Mouse (Mus musculus) ovary, postnatal 10 days (tissue): ENCODE results near the gene Zmat5.
A peak's percentile ranks its signal among the peaks of the same experiment; 100 is the strongest.

Experiments
- DNase-seq: peaks from one replicate; pipeline ENCODE4 v3.0.0; 2022; ENCODE audit warnings: low spot score

Zmat5 gene

DNA sequence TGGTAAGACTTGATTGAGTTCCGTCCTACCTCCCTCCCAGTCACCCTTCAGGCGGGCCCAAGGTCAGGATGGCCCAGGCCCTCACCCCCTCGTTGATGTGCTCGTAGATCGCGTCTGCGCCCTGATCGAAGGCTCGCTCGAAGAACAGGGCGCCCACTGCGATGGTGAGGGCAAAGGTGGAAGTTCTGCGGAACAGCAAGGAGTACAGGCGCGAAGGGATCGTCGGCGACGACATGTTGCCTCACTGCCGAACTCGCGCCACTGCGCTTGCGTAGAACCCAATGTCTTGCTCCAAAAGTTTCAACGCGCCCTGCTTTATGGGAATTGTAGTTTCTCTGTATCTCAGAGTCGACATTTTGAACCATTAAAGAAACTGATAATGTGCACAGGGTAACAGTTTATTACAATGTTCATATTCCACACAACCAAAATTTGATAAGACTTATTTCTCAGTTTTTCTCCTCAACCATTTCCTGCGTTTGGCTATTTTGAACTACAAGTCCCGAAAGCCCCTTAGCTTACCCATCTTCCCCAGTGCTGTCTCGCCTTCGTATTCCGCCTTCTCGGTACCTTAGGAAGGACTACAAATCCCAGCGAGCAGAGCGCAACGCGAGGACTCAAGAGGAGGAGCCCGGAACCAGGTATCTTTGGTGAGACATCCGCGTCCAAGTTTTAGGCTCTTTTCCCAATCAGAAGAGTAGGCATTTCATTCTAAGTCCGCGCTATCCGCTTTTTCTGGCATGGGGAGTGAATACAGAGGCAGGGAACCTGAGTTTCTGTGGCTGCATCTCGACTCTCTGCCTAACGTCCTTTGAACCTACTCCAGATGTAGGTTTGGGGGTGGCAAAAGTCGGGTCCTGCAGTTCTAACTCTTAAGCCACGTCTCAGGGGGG, at the start of gene Zmat5, which contains the start of gene Uqcr10:
Gene Zmat5, plus strand, starts transcription at position 607 of the 893 bp plus-strand sequence.
Gene Uqcr10, minus strand, starts transcription at position 271 of the 893 bp plus-strand sequence.
- DNase-seq = peak; percentile 82

DNA sequence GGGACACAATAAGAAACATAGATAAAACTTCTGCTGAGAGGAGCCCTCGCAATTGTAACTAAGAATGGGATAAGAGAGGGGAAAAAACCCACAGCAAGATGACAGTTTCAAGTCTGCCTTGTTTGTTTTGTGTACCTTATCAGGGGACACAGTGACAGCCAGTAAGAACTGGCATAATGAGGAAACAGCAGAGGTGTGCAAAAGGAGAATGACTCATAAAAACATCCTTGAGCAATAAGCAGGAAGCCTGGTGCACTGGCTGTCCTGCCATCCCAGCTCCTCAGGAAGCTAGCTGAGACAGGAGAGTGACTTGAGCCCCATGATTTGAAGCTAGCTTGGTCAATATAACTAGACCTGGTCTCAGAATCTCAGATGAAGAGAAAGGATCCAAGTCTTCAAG, 44.7 kb upstream of the Zmat5 start:
- DNase-seq = no peak

DNA sequence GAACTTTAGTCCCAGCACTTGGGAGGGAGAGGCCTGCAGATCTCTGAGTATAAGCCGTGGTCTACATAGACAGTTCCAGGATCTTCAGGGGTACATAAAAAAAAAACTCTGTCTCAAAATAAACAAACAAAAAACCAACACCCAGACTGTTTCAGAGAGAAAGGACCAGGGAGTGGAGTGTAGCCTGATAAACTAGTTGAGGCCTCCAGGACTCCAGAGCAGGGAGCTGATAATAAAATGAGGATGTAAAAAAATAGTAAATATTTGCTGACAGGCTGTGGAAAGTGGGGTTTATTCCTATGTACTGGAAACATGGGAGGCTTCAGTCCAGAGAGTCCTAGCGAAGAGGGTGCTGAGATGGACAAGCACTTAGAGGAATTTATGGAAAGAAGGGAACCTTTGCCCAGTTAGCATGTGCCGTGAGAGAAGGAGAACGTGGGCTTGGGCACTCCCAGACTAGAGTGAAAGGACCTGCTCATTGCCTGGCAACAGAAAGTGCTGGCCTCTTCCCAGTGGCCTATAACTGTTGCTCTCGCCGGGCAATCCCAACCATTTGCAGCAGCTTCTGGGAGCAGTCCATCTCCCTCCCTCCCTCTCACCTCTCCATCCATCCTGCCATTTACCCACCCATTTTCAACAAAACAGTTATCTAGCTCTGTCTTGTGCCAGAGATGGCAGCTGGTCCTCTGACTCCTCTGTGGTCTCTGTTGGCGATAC, 44.0 kb upstream of the Zmat5 start:
- DNase-seq = no peak

DNA sequence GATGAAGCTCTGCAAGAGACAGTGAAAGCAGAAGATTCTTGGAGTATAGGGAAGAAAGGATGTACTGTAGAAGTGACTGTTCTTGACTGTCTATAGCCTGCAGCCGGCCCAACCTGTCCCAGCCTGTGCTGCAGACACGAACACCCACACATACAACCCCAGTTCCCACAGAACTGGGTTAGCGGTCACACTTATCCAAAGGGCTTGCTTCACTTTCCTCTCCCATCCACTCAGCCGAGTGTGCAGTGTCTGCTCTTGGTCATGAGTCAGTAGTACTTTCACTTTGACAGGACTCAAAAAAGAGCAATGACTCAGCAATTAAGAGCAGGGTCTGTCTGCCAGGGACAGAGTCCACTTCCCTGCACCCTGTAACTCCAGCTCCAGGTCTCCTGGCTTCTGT, 43.2 kb upstream of the Zmat5 start:
- no peak for DNase-seq

DNA sequence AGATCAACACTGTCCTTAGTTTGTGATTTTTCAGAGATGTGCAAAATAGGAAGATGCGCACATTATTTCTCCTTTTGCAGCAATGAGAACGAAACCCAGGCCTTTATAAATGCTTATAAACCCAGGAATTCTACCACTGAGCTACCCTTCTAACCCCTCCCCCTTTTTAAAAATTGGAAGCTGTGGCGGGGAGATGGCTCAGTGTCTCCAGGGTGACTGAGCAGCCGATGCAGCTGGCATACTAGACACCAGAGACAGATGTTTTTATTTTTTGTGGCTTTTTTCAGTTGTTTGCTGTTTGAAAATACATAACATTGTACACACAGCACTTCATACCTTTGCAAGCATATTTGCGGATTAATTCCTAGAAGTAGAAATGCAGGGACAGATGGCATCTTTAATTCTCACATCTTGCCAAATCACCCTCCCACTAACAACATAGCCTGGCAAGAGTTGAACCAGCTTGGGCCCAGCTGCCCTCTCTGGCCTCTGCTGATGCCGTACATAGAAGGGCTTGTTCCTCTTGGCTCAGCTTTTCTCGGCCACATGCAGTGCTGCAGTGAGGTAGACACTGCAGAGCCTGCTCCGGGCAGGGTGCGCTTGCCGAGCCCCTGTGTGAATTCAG, 42.5 kb upstream of the Zmat5 start:
- no peak for DNase-seq

DNA sequence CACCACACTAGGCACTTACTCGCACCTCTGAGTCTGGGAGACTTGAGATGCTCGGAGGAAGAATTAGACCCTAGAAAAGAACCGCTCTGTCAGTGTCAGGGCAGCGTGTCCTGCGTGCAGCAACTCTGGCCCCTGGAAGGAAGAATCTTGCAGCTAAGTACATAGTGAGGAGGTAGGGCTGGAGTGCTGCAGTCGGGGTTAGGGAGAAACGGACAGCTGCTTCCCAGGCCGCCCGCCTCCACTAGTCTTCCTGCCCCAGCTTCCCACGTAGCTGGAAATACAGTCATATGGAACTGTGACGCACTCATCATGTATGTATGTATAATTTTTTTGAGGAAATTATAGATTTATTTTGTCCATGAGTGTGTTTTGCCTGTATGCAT, 42.0 kb upstream of the Zmat5 start:
- DNase-seq = no peak

DNA sequence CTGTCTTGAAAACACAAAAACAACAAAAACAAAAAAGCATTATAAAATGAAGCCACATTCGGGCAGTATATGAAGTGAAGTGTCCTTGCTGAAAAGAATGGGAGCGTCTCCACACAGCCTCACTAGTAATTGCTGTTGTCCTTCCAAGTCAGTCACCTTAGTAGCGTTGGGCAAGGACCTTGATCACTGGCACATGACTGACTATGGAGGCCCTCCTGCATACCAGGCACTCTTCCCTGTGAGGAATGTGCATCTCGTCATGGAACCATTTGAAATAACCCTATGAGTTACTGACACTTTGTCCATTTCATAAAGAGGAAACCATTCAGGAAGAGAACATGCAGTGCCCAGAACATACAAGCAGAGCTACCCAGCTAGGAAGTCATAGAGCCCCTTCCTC, 32.7 kb upstream of the Zmat5 start:
- no peak for DNase-seq

DNA sequence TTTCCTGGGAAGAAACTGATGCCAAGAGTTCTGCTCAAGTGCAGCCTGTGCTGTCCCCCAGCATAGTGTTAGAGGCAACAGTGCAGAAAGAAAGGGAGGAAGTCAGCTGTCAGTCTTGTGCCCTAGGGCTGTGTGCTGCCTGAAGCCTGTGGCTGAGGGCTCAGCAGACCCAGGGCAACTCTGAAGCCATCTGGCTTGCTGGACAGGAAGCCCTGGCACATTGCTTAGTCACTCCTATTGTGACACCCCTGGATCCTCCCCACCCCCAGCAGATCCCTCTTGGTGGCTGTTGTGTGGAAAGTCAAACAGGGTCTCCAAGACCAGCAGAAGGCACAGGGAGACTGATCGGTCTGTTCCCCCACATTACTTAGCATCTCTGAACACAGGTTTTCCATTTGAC, 29.9 kb upstream of the Zmat5 start:
- DNase-seq = no peak

DNA sequence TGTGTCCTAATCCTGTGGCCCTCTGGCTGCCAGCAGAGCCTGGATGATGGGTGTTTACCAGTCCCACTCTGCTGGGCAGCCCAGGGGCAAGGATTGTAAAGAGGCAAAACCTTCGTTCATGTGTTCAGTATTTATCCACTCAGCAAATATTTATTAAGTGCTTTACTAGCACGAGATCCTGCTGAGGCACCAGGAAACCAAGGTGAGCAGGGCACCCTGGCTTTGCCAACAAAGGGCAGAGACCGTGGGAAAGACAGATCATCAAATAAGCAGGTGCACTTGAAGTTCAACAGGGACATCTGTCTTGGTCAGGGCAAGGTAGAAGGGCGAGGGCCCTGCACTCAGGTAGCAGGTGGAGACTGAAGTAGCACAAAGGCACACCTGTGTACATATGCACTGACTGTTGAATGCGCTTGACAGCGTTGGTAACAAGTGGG, 29.3 kb upstream of the Zmat5 start:
- no peak for DNase-seq

DNA sequence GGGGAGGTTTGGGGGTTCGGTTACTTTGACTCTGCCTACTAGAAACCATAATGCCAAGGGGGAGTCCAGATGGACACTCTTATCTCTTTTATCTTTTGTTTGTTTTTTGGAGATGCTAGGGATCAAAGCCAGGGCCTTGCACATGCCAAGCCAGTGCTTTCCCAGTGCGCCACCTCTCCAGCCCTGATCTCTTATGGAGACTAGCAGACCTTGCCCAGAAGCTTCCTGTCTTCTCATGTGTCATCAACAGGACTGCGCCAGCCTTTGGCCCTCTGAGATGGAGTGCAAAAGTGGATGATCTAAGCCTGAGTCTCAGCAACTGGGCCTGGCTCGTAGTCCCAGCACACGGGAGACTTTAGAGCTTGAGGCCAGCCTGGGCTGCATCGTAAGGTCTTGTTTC, 28.8 kb upstream of the Zmat5 start:
- DNase-seq = no peak

DNA sequence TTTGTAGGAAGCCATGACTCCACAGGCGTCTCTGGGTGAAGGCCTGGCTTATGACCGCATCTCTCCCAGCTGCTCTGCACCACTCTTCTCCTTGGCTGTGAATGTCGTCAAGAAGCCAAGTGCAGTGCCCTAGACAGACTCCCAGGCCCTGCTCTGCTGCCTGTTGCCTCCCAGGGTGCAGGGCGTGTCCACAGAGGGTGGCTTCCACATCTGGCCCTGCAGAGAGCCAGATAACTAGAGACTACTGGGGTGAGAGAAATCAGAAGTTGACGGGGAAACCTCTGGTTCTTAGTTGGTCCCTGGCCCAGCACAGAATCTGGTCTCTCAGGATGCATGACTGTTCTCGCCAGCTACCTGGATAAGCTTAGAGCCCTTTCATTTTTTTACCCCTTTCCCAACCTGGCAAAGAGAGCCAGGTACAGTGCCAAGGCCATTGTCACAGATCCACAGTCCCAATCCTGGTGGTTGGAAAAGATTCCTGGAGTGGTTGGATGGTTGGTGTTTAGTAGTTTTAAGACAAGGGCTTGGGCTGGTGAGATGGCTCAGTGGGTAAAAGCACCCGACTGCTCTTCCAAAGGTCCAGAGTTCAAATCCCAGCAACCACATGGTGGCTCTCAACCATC, 27.1 kb upstream of the Zmat5 start:
- no peak for DNase-seq

DNA sequence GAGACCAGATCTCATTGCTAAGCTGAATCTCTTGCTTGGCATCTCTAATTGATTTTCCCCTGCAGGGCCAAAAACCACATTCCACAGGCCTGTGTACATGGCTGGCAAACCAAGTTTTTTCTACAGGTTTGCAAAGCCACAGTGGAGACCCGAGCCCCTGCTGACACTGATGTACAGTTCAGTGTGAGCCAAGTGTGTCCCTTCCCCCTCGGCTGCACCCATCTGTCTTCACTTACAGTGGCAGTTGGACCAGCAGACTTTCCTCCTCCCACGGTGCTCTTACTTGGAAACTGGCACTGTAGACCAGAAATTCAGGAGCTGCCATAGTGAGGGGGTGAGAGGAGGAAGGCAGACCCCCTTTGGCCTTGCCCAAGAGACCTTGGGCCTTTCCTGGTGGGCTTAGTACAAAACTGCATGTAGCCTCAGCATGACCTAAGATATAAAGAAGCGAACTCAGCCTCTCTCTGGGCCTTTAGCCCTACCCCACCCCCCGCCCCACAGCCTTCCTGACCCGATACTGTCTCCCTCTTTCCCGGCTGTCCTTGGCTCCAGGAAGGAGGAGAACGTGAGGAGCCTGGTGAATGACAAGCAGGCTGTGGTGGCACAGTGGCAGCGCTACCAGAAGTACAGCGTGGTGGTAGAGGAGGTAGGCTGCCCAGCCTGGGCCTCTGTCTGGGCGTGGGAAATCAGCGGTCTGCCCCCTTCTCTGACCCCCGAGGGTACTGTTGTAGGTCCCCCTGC, 25.6 kb upstream of the Zmat5 start:
- DNase-seq = no peak

DNA sequence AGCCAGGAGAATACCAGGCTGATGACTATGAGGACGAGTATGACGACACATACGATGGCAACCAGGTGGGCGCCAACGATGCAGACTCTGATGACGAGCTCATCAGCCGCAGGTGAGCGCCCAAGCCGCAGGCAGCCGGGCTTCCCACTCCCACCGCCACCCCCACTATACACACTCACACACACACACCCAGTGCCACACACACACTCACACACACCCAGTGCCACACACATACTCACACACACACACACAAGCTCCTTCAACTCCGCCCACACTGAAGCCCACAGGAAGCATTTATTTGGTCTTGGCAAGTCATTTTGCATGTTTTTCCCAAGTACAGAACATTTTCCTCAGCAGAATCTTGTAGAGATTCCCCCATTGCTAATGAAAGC, 25.0 kb upstream of the Zmat5 start:
- DNase-seq = no peak

DNA sequence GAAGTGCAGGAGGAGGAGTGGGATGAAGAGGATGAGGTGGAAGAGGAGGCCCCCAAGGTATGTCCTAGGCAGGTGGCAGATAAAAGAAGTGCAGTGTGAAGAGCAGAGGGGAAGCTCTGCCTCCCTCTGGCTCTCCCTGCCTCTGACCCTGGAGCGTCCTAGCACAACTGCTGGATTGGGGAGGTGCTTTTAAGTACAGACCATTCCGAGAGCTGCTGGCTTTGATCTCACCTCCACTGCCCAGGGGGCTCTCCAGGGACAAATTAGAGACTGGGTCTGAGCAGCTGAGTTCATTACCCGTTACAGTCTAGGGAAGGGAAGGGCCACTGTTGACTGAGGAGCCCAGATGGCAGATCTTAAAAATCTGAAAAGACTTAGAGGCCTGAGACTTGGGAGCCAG, 24.4 kb upstream of the Zmat5 start:
- DNase-seq = no peak

DNA sequence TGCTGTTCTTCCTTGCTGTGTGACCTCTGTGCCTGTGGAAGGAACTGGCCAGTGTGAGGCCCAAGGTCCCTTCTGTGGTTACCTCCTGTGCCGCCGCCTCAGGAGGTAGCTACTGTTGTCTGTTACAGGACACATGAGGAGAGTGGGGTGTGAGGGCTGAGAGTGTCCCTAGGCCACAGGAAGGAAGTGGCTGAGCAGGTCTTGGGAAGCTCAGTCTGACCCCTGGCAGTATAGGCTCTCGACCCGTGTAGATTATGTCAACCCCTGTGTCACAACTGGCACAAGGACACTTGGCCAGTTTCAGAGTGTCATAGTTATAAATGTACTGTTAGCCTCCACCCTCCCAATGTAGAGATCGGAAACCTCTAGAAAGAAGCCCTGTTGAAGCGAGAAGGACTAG, 21.0 kb upstream of the Zmat5 start:
- DNase-seq = no peak

DNA sequence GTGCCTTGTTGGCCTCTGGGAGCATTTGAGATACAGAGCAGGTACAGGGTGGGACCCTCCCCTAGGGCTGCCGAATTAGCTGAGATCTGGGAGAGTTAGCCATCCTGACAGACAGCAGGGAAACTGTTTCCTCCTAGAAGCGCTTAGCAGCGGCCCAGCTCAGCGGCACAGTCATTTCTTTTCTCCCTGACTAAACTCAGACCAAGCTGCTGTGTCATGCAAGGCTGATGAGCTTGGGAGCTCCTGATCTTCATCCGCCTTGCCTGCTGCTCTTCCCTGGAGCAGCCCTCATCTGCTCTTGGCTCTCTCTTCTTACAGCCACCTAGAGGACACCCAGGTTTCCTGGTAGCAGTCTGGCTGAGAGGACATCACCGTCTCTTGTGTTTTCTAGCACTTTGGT, 20.3 kb upstream of the Zmat5 start:
- DNase-seq = no peak

DNA sequence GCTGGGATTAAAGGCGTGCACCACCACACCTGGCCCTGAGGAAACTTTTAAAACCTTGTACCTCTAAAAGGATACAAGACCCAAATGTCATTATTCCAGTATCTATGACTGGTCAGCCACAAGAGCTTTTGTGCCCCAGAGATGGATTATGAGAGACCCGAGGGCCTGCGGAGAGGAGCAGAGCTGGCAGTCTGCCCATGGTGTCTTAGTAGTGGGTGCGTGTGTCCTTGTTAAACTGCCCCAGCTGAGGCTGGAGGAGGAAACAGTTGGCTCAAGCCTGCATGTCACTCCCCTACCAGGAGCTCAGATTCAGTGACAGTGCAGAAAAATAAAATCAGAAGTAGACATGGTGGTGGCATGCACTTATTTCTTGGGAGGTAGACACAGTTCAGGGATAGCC, 19.4 kb upstream of the Zmat5 start:
- DNase-seq = no peak

DNA sequence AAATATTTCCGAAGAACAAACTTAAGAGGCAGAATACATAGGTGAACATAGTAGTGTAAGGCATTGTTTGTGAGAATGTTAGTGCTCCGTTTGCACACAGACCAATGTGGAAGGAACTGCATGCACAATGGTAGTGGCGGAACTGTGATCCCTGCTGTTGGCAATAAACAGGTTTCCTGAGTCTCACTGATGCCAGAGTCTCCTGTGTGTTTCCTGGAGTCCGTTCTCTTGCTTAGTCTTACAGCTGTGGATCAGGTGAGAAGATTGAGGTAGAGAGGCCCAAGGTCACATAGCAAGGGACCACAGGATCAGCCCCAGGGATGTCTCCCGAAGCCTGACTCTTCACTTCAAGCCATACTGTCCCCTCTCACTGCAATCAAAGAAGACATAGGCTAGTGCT, 19.0 kb upstream of the Zmat5 start:
- no peak for DNase-seq

DNA sequence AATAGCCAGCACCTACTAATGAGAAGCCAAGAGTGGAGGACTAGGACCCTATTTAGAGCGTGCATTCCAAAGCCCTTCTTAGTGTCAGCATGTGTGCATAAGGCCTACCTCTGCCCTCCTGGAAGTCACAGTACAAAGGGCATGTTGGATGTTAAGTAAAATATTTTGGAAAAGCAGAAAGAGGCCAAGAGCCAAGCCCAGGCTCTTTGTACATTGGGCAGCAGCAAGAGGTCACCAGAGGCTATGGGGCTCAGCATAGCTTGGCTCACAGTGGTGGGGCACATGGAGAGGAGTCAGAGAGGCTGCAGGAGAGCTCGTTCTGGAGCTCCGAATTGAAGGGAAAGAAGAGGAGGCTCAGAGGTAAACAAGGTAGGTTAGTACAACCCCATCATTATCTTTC, 17.5 kb upstream of the Zmat5 start:
- DNase-seq = no peak

DNA sequence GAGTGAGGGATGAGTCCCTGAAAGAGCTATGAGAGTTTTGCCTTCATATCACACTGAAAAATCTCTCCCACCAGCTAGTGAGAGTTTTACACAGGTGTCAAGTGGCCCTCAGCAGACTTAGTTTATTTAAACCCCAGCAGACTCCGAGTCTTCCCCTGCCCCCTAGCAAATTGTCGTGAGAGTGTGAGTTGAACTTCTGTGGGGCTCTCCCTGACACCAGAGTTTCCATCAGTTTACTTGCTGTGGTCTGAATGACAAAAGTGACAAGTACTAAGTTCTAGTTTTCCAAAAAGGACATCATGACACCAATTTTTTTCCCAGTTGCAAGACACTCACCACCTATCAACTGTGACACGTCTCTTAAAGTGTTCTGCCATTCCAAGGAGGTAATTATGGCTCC, 16.6 kb upstream of the Zmat5 start:
- no peak for DNase-seq

DNA sequence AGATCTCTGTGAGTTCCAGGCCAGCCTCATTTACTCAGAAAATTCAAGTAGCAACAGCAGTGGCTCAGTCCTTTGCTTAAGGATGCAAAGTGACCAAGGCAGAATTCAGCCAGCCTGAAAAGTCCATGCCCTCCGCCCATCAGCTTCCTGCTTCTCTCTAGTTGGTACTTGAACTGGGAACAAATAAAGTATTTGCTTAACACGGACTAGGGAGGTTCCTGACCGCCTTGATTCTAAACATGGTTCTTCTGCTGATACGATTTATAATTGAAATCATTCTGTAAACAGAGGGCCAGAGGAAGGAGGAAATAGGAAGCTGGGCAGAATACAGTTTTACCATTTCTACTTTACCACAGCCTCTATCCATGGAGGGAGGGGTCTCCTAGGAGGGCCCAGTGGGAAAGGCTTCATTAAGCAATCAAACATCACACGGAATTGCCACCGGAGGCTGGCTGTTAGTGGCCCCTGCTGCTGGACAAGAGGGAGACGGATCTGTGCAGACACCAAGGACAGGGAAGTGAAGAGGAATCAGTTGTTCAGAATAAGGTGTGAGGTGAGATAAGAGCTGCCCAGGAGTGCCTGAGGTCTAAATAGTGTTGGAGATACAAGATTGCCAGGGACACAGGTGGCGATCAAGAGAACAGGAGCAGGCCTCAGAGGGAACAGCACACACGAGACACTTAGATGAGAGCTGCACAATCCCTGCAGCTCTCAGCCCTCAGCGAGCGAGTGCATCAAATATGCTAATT, 15.7 kb upstream of the Zmat5 start:
- DNase-seq = no peak
